Mouse (Mus musculus): Measurements from ENCODE around the gene Cdipt.

Cdipt gene

GRCm38 (mm10) chr7:127024755-127025555 is 49.2 kb downstream of the Cdipt start:
- DNase-seq (ENCODE audit: low spot score in 2 of 2), result peak; percentile 83 to 85

DNA sequence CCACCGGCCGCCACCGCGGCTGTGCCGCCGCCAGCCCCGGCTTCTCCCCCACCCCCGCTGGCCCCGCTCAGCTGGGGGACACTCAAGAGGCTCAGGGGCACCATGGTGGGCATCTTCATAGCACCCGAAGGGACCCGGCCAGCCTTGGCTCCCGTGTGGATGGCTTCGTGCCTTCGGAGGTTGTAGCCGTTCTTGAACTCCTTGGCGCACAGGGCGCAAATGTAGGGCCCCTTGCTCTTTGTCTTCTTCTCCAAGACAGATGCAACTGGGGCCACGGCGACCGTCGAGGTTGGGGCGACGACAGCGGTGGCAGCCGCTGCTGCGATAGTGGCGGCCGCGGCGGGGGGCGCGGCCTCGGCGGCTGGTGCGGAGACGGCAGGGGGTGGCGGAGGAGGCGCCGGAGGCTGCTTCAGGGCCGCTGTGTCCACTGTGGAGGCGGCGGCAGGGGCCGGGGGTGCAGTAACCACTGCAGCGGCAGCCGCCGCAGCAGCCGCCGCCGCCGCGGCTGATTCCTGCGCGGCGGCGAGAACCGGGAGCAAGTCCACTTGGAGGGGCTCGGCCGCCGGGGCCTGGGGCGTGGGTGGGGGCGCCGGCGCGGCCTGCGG is 49.9 kb downstream of the Cdipt start:
- DNase-seq (ENCODE audit: low spot score in 2 of 2), result peak in 1 of 2 experiments; percentile 50

- DNase-seq (ENCODE audit: low spot score in 2 of 2), result peak; percentile 70 to 73
These were observed 50.5 kb downstream of the Cdipt start for GRCm38 (mm10) chr7:127026161-127026600.

- peak in 1 of 2 experiments; percentile 78 for DNase-seq (ENCODE audit: low spot score in 2 of 2)
These were observed 50.9 kb downstream of the Cdipt start for GRCm38 (mm10) chr7:127026616-127026983.

- peak; percentile 99 for DNase-seq (ENCODE audit: low spot score in 2 of 2)
These were observed 51.4 kb downstream of the Cdipt start, which contains the start of gene Maz for GRCm38 (mm10) chr7:127026984-127027726. Maz (minus strand) TSS chr7:127027037.

GRCm38 (mm10) chr7:127027885-127028284 is 52.2 kb downstream of the Cdipt start:
- DNase-seq (ENCODE audit: low spot score in 2 of 2), result no peak
